Comparison of ENCODE assay signal across 14 mouse cellular contexts in the genomic region with DNA sequence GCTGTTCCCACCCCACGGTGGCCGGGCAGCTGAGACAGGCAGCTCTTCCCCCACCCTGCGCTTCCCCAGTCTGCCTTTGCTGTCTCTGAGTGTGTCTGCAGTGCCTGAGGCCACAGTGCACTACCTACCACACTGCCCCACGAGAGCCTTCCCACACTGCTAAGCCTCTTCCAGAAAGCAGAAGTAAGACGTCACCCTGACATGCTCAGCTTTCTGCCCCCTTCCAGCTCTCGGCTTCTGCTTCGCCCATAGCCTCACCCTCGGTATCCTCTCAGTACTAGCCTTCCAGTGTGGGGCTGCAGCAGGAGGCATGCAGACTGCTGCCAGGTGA. TPM values are rescaled to one million over a fixed set of nuclear protein-coding genes. Genes with fewer than 3 reads are reported as not detected.
A peak's percentile ranks its signal among the peaks of the same experiment; 100 is the strongest.
DNase-seq lines count a peak whose midpoint lies in the region; ATAC-seq and TF ChIP-seq lines count a peak whose summit lies in the region.
"Had no signal": no experiment of that assay in that cellular context is flagged by ENCODE, and none has a peak within 500 bp of the region (broad histone marks: within the 10 kb centered on the region; RNA-seq: fewer than 3 reads in every experiment).

No protein-coding gene starts in this region.

- no peak overlapping the region for H3K4me3 ChIP-seq in cortical plate, adult 2 months (ENCODE audit: insufficient read depth, low read length)
- H3K4me3 ChIP-seq in forebrain, embryonic 16.5 days (replicated peaks; ENCODE audit: low read length) = no peak overlapping the region
- H3K4me3 ChIP-seq: forebrain, embryonic 13.5 days had no signal

- no peak overlapping the region for H3K9ac ChIP-seq in forebrain, embryonic 16.5 days (replicated peaks; ENCODE audit: low read depth, low read length)
- H3K9ac ChIP-seq: forebrain, embryonic 13.5 days had no signal

- H3K27ac ChIP-seq in cortical plate, adult 2 months (ENCODE audit: insufficient read depth, low read length) = peak overlapping the region; percentile 79; the same call in 1 of the 2 replicates
- no peak overlapping the region for H3K27ac ChIP-seq in forebrain, embryonic 16.5 days (ENCODE audit: low read length)
- H3K27ac ChIP-seq: forebrain, embryonic 13.5 days had no signal

- H3K36me3 ChIP-seq in forebrain, embryonic 16.5 days (ENCODE audit: control insufficient read depth, insufficient read depth) = peaks cover 4% of the 10 kb centered on the region; the same call in 1 of the 2 replicates

- no peak for TF ChIP-seq CTCF in cortical plate, adult 2 months (IDR thresholded peaks at IDR 0.05; ENCODE audit: extremely low read depth, insufficient read depth, low read length)

- H3K9me3 ChIP-seq in forebrain, embryonic 16.5 days (ENCODE audit: control insufficient read depth, low read length) = no peaks in the 10 kb centered on the region
- H3K9me3 ChIP-seq: forebrain, embryonic 13.5 days had no signal

- H3K4me2 ChIP-seq in forebrain, embryonic 16.5 days (ENCODE audit: low read length) = no peak overlapping the region
- H3K4me2 ChIP-seq: forebrain, embryonic 13.5 days had no signal

- no peak for TF ChIP-seq POLR2A in cortical plate, adult 2 months (IDR thresholded peaks at IDR 0.05; ENCODE audit: extremely low read depth, insufficient read depth, low read length)

- no peaks in the 10 kb centered on the region for H3K4me1 ChIP-seq in cortical plate, adult 2 months (ENCODE audit: control insufficient read depth, insufficient read depth, low read length)
- H3K4me1 ChIP-seq in forebrain, embryonic 16.5 days (replicated peaks; ENCODE audit: control insufficient read depth, insufficient read depth, low read length) = peaks cover 11% of the 10 kb centered on the region

- no peaks in the 10 kb centered on the region for H3K27me3 ChIP-seq in forebrain, embryonic 16.5 days (replicated peaks; ENCODE audit: control insufficient read depth, insufficient read depth, low read length)
- H3K27me3 ChIP-seq: forebrain, embryonic 13.5 days had no signal

- WGBS in forebrain, embryonic 16.5 days = 92% methylated on average over 8 of the region's 8 CpGs

- DNase-seq in right cerebral cortex, postnatal 10 days (ENCODE audit: low spot score in 2 of 2) = peak; percentile 47 to 50
- no peak for DNase-seq in right cerebral cortex, adult 2 months (ENCODE audit: low spot score in 2 of 2)
- DNase-seq in kidney, adult 11 months = no peak
- DNase-seq in left cerebral cortex, adult 18-20 months (ENCODE audit: low spot score in 2 of 2) = no peak
- DNase-seq: embryo, embryonic 11 days; kidney, postnatal 4 days had no signal

- ATAC-seq in megakaryocyte, adult 5-6 weeks (ENCODE audit: poor library complexity, severe bottlenecking) = peak; percentile 68
- no peak for ATAC-seq in forebrain, embryonic 16.5 days
- ATAC-seq: forebrain, embryonic 13.5 days; hindbrain, embryonic 16.5 days had no signal

RNA-seq across cellular contexts. Expression of gene Iscu, which starts 4.3 kb away (rescaled TPM):
- 190 and 196 TPM in 2 replicates for polyA plus RNA-seq in cortical plate, adult 2 months (2012; rRNA removed)
- 107 and 114 TPM in 2 replicates for total RNA-seq in megakaryocyte, adult 5-6 weeks (2015)
- total RNA-seq in megakaryocyte, adult 5-6 weeks (2017) = 80.8 and 95.5 TPM in 2 replicates
- 76.9 and 79.6 TPM in 2 replicates for polyA plus RNA-seq in forebrain, embryonic 16.5 days (2015; fragmentation: Nextera tagmentation; extraction: Ambion mirVana)
- total RNA-seq in left cerebral cortex, adult 18-20 months (2021) = 100 to 1,000 TPM; 128 to 130 TPM

RNA-seq across cellular contexts. Expression of gene Sart3, which starts 4.6 kb away (rescaled TPM):
- 33.2 and 39.0 TPM in 2 replicates for polyA plus RNA-seq in cortical plate, adult 2 months (2012; rRNA removed)
- total RNA-seq in megakaryocyte, adult 5-6 weeks (2015) = 9.9 and 11.9 TPM in 2 replicates
- total RNA-seq in megakaryocyte, adult 5-6 weeks (2017) = 26.1 and 28.3 TPM in 2 replicates
- 50.7 and 52.7 TPM in 2 replicates for polyA plus RNA-seq in forebrain, embryonic 16.5 days (2015; fragmentation: Nextera tagmentation; extraction: Ambion mirVana)
- 10 to 100 TPM; 46.8 to 51.8 TPM for total RNA-seq in left cerebral cortex, adult 18-20 months (2021)

RNA-seq across cellular contexts. Expression of gene Tmem119, which starts 23.5 kb away (rescaled TPM):
- polyA plus RNA-seq in cortical plate, adult 2 months (2012; rRNA removed) = 25.4 and 26.0 TPM in 2 replicates
- total RNA-seq in megakaryocyte, adult 5-6 weeks (2015) = 1.9 and 2.8 TPM in 2 replicates
- 2.3 and 3.2 TPM in 2 replicates for total RNA-seq in megakaryocyte, adult 5-6 weeks (2017)
- 4.4 and 7.9 TPM in 2 replicates for polyA plus RNA-seq in forebrain, embryonic 16.5 days (2015; fragmentation: Nextera tagmentation; extraction: Ambion mirVana)
- 10 to 100 TPM; 23.5 to 25.2 TPM for total RNA-seq in left cerebral cortex, adult 18-20 months (2021)

RNA-seq across cellular contexts. Expression of gene Ficd, which starts 41.3 kb away (rescaled TPM):
- polyA plus RNA-seq in cortical plate, adult 2 months (2012; rRNA removed) = 8.2 and 8.5 TPM in 2 replicates
- total RNA-seq in megakaryocyte, adult 5-6 weeks (2015) = 3.9 and 4.2 TPM in 2 replicates
- total RNA-seq in megakaryocyte, adult 5-6 weeks (2017) = 2.5 and 2.8 TPM in 2 replicates
- 9.2 and 9.6 TPM in 2 replicates for polyA plus RNA-seq in forebrain, embryonic 16.5 days (2015; fragmentation: Nextera tagmentation; extraction: Ambion mirVana)
- total RNA-seq in left cerebral cortex, adult 18-20 months (2021) = 10 to 100 TPM; 11.8 to 13.2 TPM

RNA-seq across cellular contexts. Expression of gene 1700069L16Rik, which starts 52.3 kb away (rescaled TPM):
- polyA plus RNA-seq in cortical plate, adult 2 months (2012; rRNA removed) = not detected in 2 replicates
- not detected in 2 replicates for total RNA-seq in megakaryocyte, adult 5-6 weeks (2015)
- total RNA-seq in megakaryocyte, adult 5-6 weeks (2017) = not detected in 2 replicates
- not detected in 2 replicates for polyA plus RNA-seq in forebrain, embryonic 16.5 days (2015; fragmentation: Nextera tagmentation; extraction: Ambion mirVana)
- not detected for total RNA-seq in left cerebral cortex, adult 18-20 months (2021)
- total RNA-seq: adrenal gland, postnatal 36 days; heart, adult 8-10 months had no signal
- polyA plus RNA-seq: forebrain, embryonic 13.5 days; hindbrain, embryonic 16.5 days; limb, embryonic 14.5 days had no signal

Comparison
In these comparisons a context has a peak if more than half of its experiments do, and no peak if none do; other contexts are left out.
1. DNase-seq: peak in right cerebral cortex, postnatal 10 days (2 of 2); none in right cerebral cortex, adult 2 months (0 of 2), kidney, adult 11 months (single experiment) and left cerebral cortex, adult 18-20 months (0 of 2).
2. RNA of gene Tmem119, which starts 23.5 kb away (total RNA-seq): 23.5 to 25.2 TPM in left cerebral cortex, adult 18-20 months; 1.9 to 3.2 TPM in megakaryocyte, adult 5-6 weeks; every median in the first group is over 4 times any median in the second.